Mouse (Mus musculus): ENCODE measurements at regions not wholly inside any gene's neighbourhood (a gene's known extent, or its start where the extent isn't known, plus 50 kb on each side); places are given as distances from the start of the nearest gene placed in this dataset.

DNA sequence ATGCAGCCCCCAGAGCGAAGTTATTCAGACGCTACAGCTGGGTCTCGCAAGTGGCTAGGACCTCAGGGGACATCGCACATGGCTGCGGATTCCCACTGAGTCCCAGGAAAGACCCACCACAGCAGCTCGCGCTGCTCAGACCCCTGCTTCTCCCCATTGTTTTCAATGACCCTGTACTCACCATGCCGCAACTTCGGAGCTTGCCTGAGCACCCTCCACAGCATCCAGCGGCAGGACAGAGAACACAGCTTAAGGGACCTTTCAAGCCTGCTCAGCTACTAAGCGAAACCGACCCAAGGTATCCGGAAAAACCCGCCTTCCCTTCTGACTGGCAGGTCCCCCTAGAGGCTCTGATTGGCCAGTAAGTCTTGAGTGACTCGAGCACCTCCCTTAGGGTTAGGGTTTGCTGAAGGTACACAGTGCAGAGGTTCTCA, 78.4 kb upstream of the Gm15446 start:
- TF ChIP-seq EP300 (IDR thresholded peaks at IDR 0.05; ENCODE audit: low read depth) (no peak), CTCF (IDR thresholded peaks at IDR 0.05; ENCODE audit: low read depth) (no peak)
